Mouse (Mus musculus) forebrain, embryonic 12.5 days (tissue): ENCODE measurements around the gene Cnn3. TPM values are rescaled to one million over a fixed set of nuclear protein-coding genes. Genes with fewer than 3 reads are reported as not detected.

Experiments
- ATAC-seq: fragments of 200-750 bp; cut with Nextera tagmentation; 2 replicates; pipeline ENCODE4 v1.8.0; 2017; ENCODE audit warnings: moderate TSS enrichment; ENCODE audit not compliant: low FRiP score
- H3K27ac ChIP-seq: fragments of 300-500 bp; sonication (generic); 2 replicates; pipeline ENCODE4 v1.5.1; 2016; ENCODE audit warnings: mild to moderate bottlenecking
- H3K27me3 ChIP-seq: fragments of 300-500 bp; sonication (generic); 2 replicates; pipeline ENCODE4 v1.6.1; 2016; ENCODE audit warnings: mild to moderate bottlenecking
- H3K36me3 ChIP-seq: fragments of 300-500 bp; sonication (generic); replicated peaks from 2 replicates; pipeline ENCODE4 v1.6.1; 2016; ENCODE audit warnings: mild to moderate bottlenecking
- H3K4me1 ChIP-seq: fragments of 300-500 bp; sonication (generic); 2 replicates; pipeline ENCODE4 v1.6.1; 2016
- H3K4me2 ChIP-seq: fragments of 300-500 bp; sonication (generic); 2 replicates; pipeline ENCODE4 v1.6.1; 2016; ENCODE audit warnings: mild to moderate bottlenecking, moderate library complexity
- H3K4me3 ChIP-seq: fragments of 300-500 bp; sonication (generic); replicated peaks from 2 replicates; pipeline ENCODE4 v1.5.1; 2016; ENCODE audit warnings: mild to moderate bottlenecking
- H3K9ac ChIP-seq: fragments of 300-500 bp; sonication (generic); 2 replicates; pipeline ENCODE4 v1.6.1; 2016; ENCODE audit warnings: mild to moderate bottlenecking
- H3K9me3 ChIP-seq: fragments of 300-500 bp; sonication (generic); 2 replicates; pipeline ENCODE4 v1.6.1; 2016
- whole genome bisulfite sequencing: fragments of 180-500 bp; shearing (Covaris S2); methylation state at CpG from one replicate; pipeline ENCODE4 v1.1.7; 2016; 5-methylcytosine and 5-hydroxymethylcytosine counted together
- polyA plus RNA-seq: library from polyadenylated mRNA; unstranded; fragments of >200 nt; fragmentation: Nextera tagmentation; extraction: Ambion mirVana; gene quantifications from 2 replicates; pipeline ENCODE4 v1.2.1, GENCODE M21; 2016

Cnn3 gene
- polyA plus RNA-seq, 1 experiment from 2014 or later = 831 TPM

DNA sequence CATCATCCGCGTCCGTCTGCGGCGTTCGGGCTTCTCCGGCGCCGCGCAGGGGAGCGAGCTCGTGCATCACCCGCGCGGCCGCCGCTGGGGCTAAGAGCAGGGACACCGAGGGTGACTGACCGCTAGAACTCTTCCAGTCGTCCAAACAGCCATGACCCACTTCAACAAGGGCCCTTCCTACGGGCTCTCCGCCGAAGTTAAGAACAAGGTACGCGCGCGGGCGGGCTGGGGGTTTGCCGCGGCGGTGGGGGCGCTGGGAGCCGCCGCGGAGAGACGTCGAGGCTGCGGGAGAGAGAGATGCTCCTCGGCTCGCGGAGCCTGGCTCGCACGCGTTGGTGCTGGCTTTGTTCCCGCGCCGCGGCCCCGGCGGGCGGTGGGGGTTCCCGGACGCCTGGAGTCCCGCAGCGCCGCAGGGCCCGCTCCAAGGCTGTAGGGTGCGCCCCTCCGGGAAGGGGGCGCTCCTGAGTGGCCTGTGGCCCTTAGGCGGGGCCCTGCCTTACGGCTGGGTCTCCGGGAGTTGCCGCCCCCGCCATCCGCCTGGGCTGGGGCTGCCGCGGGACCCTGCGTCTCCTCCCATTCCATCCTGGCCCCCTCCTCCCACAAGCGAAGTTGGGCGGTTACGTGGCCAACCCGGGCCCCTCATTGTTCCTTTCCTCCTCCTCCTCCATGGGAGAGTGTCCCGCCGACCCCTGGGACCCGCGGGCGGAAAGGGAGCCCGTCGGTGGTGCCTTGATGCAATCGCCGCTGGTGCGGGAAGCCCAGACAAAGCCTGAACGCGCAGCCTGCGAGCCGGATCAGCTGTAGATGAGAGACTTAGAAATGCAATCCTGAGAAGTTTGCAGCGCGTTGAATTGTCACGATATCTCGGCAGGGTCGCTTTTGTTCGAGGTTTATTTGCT is 573 bp downstream of the Cnn3 start:
- Histone ChIP-seq H3K27ac (peak overlapping the region; percentile 99), H3K4me3 (peak overlapping the region; percentile 89), H3K9ac (peak overlapping the region; percentile 95), H3K27me3 (peaks cover 8% of the 10 kb centered on the region; the same call in 1 of the 2 replicates), H3K9me3 (no peaks in the 10 kb centered on the region), H3K4me2 (peak overlapping the region; percentile 87), H3K4me1 (peaks cover 40% of the 10 kb centered on the region), H3K36me3 (no peaks in the 10 kb centered on the region)
- under 1% methylated on average over 91 of the region's 93 CpGs for WGBS
- peak; percentile 74 for ATAC-seq

DNA sequence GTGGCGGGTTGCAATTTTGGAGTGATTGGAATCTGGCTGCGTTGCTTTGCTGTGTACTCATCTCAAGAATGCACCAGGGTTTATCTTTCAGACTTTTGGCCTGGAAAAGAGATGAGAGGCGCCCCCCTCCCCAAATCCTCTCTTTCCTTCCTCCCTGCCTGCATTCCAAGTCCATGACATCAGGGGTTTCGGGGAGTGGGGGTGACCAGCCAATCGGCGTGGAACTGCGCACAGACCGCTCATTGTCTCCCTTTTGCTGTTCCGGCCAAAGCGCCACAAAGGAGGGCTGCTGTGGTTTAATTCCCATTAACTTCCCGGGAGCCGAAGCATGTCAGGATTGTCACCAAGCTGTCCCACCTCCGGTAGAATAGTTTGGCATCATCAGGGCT is 1.2 kb downstream of the Cnn3 start:
- Histone ChIP-seq H3K9me3 (no peaks in the 10 kb centered on the region), H3K4me3 (peak overlapping the region; percentile 89), H3K27me3 (peaks cover 8% of the 10 kb centered on the region; the same call in 1 of the 2 replicates), H3K36me3 (no peaks in the 10 kb centered on the region), H3K4me2 (peak overlapping the region; percentile 87), H3K4me1 (peaks cover 46% of the 10 kb centered on the region), H3K27ac (peak overlapping the region; percentile 99), H3K9ac (peak overlapping the region; percentile 95)
- WGBS = 0% methylated on average over 13 of the region's 13 CpGs
- peak; percentile 79 for ATAC-seq

DNA sequence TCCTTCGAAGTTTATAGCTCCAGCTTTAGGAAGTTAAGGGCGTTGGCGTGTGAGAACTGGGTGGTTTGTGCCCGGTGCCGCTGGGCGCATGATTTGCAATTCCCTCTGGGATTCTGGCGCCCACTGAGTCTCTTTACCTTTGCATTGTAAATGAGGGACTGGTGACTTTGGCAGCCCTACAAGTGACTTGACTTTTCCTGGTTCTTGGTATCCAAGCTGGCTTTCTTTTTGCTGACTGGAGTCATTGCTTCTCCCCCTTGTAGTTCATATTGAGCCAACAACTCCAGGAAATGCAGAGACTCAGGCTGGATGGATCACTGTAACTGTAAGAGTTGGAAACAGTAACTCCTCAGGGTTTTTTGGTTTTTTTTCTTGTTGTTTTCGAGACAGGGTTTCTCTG is 1.9 kb downstream of the Cnn3 start:
- H3K9ac ChIP-seq = peak overlapping the region; percentile 95
- peaks cover 6% of the 10 kb centered on the region; the same call in 1 of the 2 replicates for H3K27me3 ChIP-seq
- no peaks in the 10 kb centered on the region for H3K9me3 ChIP-seq
- ATAC-seq = no peak
- peak overlapping the region; percentile 99 for H3K27ac ChIP-seq
- H3K4me2 ChIP-seq = peak overlapping the region; percentile 87
- peaks cover 53% of the 10 kb centered on the region for H3K4me1 ChIP-seq
- WGBS = 9% methylated on average over 8 of the region's 8 CpGs
- H3K4me3 ChIP-seq = peak overlapping the region; percentile 89
- no peaks in the 10 kb centered on the region for H3K36me3 ChIP-seq

DNA sequence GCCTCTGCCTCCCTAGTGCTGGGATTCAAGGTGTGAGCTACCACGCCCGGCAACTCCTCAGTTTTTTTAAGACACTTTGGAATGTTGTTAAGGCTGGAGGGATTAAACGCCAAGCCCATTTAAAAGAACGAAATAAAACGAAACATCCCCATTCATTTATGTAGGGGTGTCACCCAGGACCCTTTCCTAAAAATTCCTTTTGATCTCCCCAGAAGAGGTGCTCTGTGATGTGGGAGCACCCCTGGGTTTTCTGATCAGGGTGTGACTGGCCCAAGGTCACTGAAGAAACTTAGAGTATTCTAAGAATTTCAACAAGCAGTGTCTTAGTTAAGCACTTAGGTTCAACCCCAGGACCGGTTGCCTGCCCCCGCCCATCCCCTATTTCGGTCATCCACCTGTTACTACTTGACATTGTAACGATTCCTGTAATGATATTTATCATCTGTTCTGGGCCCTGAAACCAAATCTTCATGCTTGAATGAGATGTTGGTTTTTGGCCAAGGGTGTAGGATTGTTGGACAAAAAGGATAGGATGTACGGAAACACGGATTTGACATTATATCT is 2.5 kb downstream of the Cnn3 start:
- Histone ChIP-seq H3K9me3 (no peaks in the 10 kb centered on the region), H3K4me2 (peak overlapping the region; percentile 87), H3K4me3 (peak overlapping the region; percentile 89), H3K9ac (peak overlapping the region; percentile 95), H3K27ac (peak overlapping the region; percentile 99; the same call in 1 of the 2 replicates), H3K36me3 (no peaks in the 10 kb centered on the region; the same call in 1 of the 2 replicates), H3K4me1 (peaks cover 59% of the 10 kb centered on the region), H3K27me3 (peaks cover 6% of the 10 kb centered on the region; the same call in 1 of the 2 replicates)
- WGBS = 56% methylated on average over 11 of the region's 11 CpGs
- no peak for ATAC-seq

DNA sequence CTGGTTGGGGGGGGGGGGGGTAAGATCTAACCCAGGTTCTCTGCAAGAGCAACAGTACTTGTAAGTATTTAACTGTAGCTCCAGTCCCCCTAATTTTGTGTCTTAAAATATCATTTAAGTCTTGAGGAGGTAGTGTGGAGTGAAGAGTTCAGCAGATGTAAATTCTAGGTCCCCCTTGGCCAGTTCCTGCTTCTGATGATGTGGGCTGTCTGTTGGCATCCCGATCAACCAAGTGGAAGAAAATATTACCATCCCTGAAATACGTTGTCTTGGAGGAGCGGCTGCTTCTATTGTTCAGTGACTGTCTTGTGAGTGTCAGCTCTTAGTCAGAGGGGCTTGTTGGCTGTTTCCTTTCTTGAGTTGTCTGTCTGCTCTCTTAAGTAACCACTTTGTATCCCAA is 3.2 kb downstream of the Cnn3 start:
- H3K9ac ChIP-seq = no peak overlapping the region; the same call in 1 of the 2 replicates
- no peaks in the 10 kb centered on the region; the same call in 1 of the 2 replicates for H3K36me3 ChIP-seq
- no peaks in the 10 kb centered on the region for H3K9me3 ChIP-seq
- H3K4me2 ChIP-seq = peak overlapping the region; percentile 87
- H3K4me1 ChIP-seq = peaks cover 66% of the 10 kb centered on the region
- H3K27ac ChIP-seq = no peak overlapping the region
- peak overlapping the region; percentile 89 for H3K4me3 ChIP-seq
- H3K27me3 ChIP-seq = peaks cover 2% of the 10 kb centered on the region; the same call in 1 of the 2 replicates
- ATAC-seq = no peak
- WGBS = 43% methylated on average over 3 of the region's 3 CpGs

DNA sequence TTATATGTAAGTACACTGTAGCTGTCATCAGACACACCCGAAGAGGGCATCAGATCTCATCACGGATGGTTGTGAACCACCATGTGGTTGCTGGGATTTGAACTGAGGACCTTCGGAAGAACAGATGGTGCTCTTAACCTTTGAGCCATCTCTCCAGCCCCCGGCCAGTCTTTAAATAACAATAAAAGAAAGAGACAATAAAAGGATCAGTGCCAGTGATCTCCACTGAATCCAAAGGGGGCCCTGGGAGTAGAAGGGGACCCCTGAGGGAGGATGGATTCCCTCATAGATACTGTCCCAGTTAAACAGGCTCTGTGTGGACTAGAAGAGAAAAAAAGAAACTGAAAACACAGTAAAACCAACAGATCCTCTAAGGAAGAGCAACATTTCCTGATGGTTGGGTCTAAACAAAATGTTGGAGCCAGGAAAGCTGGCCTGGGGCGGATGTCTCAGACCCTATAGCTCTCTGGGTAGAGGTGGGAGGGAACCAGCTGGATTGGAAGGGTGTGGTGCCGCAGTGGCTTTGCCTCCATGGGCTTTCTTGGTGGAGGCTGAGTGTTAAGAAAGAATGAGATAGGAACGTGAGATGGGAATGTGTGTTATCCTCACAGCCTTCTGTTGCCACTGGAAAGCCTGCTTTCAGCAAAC is 4.1 kb downstream of the Cnn3 start:
- Histone ChIP-seq H3K4me3 (no peak overlapping the region), H3K4me1 (peaks cover 73% of the 10 kb centered on the region), H3K9ac (no peak overlapping the region), H3K27ac (peak overlapping the region; percentile 51; the same call in 1 of the 2 replicates), H3K36me3 (no peaks in the 10 kb centered on the region; the same call in 1 of the 2 replicates), H3K9me3 (no peaks in the 10 kb centered on the region), H3K27me3 (no peaks in the 10 kb centered on the region), H3K4me2 (peak overlapping the region; percentile 87)
- ATAC-seq = no peak
- WGBS = 45% methylated on average over 7 of the region's 7 CpGs

DNA sequence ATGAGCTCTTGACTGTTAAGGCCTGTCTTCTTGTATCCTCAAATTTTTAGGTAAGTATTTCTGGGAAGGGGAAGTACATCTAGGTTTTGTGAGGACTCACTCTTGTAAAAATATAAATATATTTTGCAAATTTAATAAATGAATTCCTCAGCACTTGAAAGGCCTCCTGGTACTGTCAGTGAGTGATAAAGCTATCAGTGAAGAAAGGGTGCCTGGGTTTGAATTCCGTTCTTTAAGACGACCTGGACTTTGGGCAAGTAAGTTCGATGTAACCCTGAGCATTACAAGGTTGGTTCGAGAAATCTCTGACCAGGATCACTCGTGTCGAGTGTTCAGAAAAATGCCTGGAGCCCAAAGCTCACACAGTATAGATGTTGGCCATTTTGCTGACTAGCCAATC is 7.1 kb downstream of the Cnn3 start:
- H3K4me1 ChIP-seq = peaks cover 83% of the 10 kb centered on the region
- no peak overlapping the region for H3K4me3 ChIP-seq
- peaks cover 13% of the 10 kb centered on the region for H3K36me3 ChIP-seq
- 0 out of 2 replicates have a peak overlapping the region, but pooled peaks have one; percentile 12 for H3K9ac ChIP-seq
- H3K9me3 ChIP-seq = no peaks in the 10 kb centered on the region
- no peak for ATAC-seq
- 90% methylated on average over 6 of the region's 6 CpGs for WGBS
- no peaks in the 10 kb centered on the region for H3K27me3 ChIP-seq
- no peak overlapping the region for H3K4me2 ChIP-seq
- H3K27ac ChIP-seq = no peak overlapping the region

DNA sequence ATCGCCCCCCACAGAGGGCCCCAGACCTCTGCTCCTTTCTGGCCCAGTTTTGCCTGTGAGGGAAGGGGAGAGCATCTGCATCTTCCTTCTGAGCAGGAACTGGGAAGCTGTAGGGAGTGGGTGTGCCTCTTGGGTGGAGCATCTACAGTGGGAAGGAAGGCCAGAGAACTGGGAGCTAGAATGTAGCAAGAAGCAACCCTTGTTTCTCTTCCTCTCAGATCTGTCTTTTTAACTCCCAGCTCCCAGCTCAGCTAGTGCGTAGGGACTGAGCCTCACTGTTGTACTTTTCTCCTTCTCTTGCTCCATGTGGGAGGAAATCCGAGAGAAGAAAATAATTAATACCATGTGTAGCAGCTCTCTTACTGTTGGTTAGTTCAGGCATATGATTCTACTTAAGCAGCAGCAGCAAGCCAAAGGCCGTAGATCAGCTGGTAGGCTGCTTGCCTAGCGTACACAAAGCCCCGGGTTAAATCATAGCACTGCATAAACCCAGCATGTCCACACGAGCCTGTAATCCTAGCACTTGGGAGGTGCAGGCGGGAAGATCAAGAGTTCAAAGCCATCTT is 7.8 kb downstream of the Cnn3 start:
- Histone ChIP-seq H3K4me2 (no peak overlapping the region), H3K27me3 (no peaks in the 10 kb centered on the region), H3K36me3 (peaks cover 13% of the 10 kb centered on the region), H3K4me1 (peaks cover 79% of the 10 kb centered on the region), H3K9me3 (no peaks in the 10 kb centered on the region), H3K9ac (0 out of 2 replicates have a peak overlapping the region, but pooled peaks have one; percentile 12), H3K4me3 (no peak overlapping the region), H3K27ac (0 out of 2 replicates have a peak overlapping the region, but pooled peaks have one; percentile 46)
- 59% methylated on average over 8 of the region's 8 CpGs for WGBS
- no peak for ATAC-seq

DNA sequence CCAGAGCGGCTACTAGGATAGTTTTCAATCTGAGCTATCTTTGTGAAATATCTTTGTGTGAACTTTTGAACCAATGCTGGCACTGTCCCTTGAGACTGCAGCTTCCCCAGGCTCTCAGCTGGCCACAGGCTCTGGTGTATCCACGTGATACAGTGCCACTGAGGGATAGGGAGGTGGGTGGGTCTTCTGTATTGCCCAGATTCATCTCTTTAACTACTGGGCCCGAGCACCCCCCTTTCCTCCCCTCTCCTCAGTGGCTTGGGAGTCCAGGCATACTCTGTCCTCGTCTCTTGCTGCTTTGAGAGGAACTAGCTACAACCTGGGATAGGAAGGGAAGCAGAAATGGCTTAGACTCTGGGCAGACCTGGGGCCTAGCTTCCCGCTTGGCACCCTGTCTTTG is 9.0 kb downstream of the Cnn3 start:
- WGBS = 88% methylated on average over 5 of the region's 5 CpGs
- ATAC-seq = no peak
- Histone ChIP-seq H3K4me3 (no peak overlapping the region), H3K9me3 (no peaks in the 10 kb centered on the region), H3K4me2 (no peak overlapping the region), H3K27ac (0 out of 2 replicates have a peak overlapping the region, but pooled peaks have one; percentile 36), H3K27me3 (no peaks in the 10 kb centered on the region), H3K9ac (no peak overlapping the region), H3K36me3 (peaks cover 16% of the 10 kb centered on the region), H3K4me1 (peaks cover 78% of the 10 kb centered on the region)

DNA sequence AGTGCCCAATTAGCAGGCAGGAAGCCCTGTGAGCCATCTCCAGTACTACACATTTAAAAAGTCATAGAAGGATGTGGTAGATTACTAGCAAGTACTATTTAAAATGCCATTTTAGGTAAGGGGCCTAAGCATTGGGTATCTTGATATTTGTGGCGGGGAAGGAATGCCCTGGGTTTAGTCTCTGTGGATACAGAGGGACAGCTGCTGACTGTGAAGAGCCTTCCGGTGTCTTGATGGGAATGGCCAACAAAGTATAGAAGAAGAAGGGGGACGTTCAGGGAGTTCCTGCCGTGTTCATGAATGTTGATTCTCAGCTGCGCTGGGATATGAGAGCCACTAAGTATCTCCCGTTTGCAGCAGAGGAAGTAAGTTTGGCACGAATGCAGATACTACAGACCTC is 10.8 kb downstream of the Cnn3 start:
- 91% methylated on average over 7 of the region's 7 CpGs for WGBS
- Histone ChIP-seq H3K36me3 (peaks cover 27% of the 10 kb centered on the region), H3K9ac (no peak overlapping the region), H3K4me2 (no peak overlapping the region), H3K27ac (0 out of 2 replicates have a peak overlapping the region, but pooled peaks have one; percentile 19), H3K9me3 (no peaks in the 10 kb centered on the region), H3K4me1 (peaks cover 68% of the 10 kb centered on the region), H3K4me3 (no peak overlapping the region), H3K27me3 (no peaks in the 10 kb centered on the region)
- no peak for ATAC-seq

DNA sequence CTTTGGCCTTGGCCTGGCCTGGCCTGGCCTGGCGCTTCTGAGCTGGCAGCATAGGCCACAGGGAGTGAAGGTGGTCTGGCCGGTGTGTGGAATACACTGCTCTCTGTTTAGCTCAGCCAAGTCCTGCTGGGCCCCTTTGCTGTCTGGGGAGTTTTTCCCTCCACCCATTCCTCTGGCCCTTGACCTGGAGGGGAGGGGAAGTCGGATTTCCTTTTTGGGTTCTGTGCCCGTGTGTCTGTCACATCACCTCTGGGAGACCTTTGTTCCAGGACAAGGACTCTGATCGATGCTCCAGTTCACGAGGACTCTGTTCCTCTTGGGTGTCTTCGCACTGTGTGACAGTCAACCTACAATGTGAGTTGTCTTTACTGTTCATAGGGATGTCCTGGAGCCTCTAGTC is 11.7 kb downstream of the Cnn3 start:
- 81% methylated on average over 7 of the region's 7 CpGs for WGBS
- no peak for ATAC-seq
- H3K4me2 ChIP-seq = no peak overlapping the region
- H3K9me3 ChIP-seq = no peaks in the 10 kb centered on the region
- no peak overlapping the region for H3K9ac ChIP-seq
- peaks cover 59% of the 10 kb centered on the region for H3K4me1 ChIP-seq
- H3K27ac ChIP-seq = no peak overlapping the region
- peaks cover 35% of the 10 kb centered on the region for H3K36me3 ChIP-seq
- no peaks in the 10 kb centered on the region for H3K27me3 ChIP-seq
- H3K4me3 ChIP-seq = no peak overlapping the region
